Mouse (Mus musculus): ENCODE data around the gene Eps8.

The Eps8 gene

GRCm38 (mm10) chr6:137608160-137608930, 46.3 kb downstream of the Eps8 start:
- DNase-seq = peak; percentile 97

DNA sequence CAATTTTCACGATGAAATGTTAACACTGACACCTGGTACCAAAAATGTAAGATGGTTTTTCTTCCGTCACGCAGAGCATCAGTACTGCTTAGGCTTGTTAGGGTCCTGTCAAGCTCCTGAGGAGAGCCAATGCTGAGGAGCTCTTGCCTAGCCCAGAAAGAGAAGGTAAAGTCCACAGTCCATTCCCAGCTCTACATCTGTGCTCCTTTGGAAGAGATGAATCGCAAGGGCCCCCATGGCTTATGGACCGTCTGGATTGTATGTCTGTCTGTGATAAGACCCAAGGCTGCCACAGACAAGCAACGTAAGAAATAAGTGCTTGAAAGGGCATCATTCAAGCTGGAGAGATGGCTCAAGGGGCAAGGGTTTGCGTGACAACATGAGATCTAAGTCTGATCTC, 48.1 kb downstream of the Eps8 start:
- DNase-seq = no peak

- DNase-seq = no peak
These were observed 50.0 kb downstream of the Eps8 start for GRCm38 (mm10) chr6:137604417-137605248.

DNA sequence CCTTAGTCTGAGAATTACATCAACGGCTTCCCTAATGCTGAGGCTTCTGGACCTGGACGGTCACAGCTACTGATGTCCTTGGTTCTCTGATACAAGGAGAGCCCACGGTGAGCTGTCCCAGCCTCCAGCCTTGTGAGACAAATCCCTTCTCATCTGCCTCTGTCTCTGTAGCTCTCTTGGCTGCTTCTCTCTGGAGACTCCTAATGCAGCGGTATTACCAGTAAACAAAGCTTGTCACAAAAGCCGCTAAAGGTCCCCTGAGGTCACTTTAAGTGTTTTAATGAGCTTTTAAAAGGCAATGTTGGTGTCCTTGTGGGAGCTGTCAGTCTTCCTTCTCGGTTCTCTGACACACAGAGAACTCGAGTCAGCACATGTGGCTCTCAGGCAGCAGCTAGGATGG, 56.4 kb downstream of the Eps8 start:
- no peak for DNase-seq

GRCm38 (mm10) chr6:137597442-137598058, 57.1 kb downstream of the Eps8 start:
- no peak for DNase-seq

DNA sequence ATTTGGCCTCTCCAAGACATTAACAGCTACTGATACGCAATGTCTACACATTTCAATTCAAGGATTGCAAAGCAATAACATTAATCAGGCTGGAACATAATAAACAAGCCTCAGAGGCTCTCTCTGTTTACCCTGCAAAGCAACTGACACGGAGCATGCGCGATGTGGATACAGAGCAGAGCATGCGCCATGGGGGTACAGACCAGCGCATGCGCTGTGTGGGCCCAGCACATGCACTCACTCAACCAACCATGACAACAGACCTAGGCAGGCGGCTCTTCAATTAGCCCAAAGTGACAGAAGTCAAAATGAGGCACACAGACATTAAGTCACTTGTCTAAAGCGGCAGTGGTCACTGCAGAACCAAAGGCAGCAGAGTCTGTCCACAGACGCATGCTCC, 62.1 kb downstream of the Eps8 start:
- DNase-seq = no peak

DNA sequence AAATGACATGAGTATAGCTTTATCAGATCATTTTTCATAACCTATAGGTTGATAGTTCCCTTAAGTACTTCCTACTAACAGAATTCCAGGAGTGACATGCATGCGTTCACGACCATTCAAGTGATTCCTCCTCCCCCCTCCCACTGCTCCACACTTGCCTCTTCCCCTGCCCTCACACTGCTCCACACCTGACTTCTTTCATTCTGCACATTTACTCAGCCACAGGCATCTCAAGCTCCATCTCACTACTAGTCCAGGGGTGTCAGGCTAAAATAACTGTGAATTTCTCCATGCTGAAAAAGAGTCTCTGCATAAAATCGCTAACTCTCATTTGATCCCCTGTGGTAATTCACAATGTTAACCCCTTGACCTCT, 65.4 kb downstream of the Eps8 start:
- no peak for DNase-seq

DNA sequence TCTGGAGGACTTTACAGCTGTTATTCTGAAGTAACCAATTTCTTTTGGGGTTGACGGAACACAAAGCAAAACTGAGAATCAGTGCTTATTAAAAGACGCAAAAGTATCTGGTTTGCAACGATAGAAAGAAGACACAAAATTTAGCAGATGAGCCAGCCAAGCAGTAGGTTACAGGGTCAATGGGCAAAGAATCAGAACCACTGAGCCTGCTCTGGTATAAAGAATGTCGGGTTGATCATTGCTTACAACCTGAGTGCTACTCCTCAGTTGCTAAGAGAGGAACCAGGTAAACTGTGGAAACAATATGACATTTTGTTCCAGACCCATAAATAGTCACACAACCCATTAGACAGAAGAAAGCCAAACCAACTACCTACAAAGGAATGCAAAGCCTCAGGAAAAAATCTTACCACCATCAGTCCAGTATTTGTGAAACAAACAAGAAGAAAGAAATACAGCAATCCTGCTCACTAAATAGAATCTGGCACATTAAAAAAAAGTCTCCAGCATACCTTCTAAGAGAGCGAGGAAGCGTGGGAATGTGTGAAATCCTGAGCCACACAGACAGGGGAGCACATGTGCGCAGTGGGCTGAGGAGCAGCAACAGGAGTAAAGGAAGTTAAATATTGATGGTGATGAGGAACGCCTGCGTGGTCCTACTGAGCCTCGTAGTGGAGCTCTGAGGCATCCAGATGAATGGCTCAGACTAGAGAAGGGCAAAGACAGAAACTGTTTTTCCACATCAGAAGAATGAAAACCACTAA, 66.0 kb downstream of the Eps8 start:
- DNase-seq = no peak

DNA sequence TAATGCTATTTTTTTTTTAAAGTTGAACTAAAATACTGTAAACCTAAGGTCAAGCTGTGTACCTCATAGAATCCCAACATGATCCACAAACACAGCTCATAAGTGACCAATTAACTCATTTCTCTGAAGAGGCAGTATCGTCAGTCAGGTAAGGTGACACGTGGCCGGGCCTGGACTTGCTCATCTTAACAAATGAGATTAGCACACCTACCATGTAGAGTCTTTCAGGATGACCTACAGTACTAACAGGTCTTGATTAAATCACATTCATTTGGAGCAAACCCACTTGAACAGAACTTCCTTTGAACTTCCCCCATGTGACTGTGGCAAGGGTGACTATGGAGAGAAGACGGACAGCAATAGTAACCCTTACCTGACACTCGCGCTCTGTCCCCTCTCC, 66.8 kb downstream of the Eps8 start:
- no peak for DNase-seq

- no peak for DNase-seq
These were observed 69.4 kb downstream of the Eps8 start for GRCm38 (mm10) chr6:137585229-137585628.

DNA sequence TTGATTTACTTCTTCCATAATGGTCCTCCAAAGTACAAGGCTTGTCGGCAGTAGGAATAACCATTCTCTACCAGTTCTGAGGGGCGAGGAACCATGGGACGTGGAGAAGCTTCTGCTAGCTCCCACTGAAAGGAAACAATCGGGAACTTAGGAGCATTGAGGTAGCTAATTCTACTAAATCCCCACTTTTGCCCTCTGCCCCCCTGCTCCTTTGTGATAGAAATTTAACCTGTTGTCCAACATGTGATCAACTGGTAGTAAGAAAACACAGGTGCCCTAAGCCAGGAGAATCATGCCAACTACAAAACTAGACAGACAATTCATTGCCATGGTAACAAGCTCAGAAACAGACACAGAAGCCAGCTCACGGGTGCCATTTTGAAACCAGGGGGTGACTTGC, 71.6 kb downstream of the Eps8 start:
- DNase-seq = no peak

- DNase-seq = no peak
These were observed 72.3 kb downstream of the Eps8 start for GRCm38 (mm10) chr6:137582207-137582889.

GRCm38 (mm10) chr6:137581331-137582010, 73.2 kb downstream of the Eps8 start:
- no peak for DNase-seq

DNA sequence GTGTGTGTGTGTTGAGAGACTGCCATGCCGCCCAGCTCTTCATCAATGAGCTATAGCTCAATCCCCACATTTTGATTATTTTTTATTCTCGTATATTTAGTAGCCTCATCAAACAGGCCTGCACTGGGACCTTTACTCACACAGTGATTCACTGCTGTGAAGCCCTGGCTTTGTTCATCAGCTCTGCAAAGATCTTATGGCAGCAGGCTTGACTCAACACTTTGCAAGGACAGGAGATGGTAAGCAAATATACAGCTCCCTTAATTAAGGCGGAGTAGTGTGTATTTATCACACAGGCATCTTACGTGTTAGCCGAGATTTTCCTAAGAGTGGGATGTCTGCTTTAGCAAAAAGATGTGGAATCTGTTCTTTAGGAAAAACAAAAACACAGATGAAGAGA, 74.2 kb downstream of the Eps8 start:
- DNase-seq = no peak

GRCm38 (mm10) chr6:137576670-137577371, 77.9 kb downstream of the Eps8 start:
- no peak for DNase-seq

- no peak for DNase-seq
These were observed 78.6 kb downstream of the Eps8 start for GRCm38 (mm10) chr6:137576091-137576490.

DNA sequence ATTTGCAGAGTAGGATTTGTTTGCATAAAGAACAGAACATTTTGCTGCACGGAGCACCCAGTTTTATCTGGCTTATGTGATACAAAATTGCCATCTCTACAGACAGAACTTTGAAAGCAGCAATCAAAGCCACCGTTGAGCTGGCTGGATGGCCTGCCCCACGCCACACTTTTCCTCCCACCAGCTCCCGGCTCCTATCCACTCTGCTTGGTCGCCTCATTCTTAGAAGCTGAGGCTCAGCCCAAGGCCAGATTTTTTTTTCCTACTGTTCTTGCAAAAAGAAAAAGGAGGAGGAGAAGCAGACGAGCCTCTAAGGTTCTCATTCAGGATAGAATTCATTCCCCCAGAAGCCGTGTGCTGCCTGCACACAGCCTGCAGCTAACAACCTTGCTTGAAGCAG, 80.8 kb downstream of the Eps8 start:
- DNase-seq = no peak

- DNase-seq = no peak
These were observed 84.0 kb downstream of the Eps8 start for GRCm38 (mm10) chr6:137570718-137571131.

DNA sequence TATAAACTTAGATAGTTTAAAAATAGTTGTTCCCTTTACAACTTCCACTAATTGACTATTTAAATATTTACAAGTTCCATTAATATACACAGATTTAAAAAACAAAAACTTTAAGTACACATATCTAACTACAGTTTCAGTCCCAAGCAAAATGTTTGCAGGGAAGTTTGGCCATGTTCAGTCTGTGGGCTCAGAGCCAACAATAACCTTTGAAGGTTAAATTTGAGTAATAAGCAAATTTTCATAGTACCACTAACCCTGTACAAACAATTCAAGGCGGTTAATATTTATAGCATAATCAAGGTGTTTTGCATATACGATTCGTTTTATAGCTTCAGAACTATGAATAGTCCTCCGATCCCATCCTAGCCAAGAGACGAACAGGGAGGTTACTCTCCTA, 84.7 kb downstream of the Eps8 start:
- no peak for DNase-seq

DNA sequence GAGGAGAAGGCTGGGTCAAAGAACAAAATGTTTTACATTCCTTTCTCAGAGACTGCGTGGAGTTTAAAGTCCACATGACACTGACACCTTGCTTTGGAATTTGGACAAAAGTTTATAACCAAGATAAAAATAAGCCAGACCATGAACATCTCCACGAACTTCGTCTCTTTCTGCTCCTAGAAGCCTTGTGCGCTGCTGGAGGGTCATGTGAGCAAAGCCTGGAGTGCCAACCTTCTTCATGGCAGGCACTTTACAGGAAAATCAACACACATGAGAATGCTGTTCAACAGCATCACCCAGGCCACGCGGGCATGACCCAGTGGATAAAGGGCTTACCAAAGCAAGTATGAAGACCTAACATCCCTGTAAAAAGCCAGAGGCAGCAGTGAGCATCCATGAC, 85.6 kb downstream of the Eps8 start:
- DNase-seq = no peak

DNA sequence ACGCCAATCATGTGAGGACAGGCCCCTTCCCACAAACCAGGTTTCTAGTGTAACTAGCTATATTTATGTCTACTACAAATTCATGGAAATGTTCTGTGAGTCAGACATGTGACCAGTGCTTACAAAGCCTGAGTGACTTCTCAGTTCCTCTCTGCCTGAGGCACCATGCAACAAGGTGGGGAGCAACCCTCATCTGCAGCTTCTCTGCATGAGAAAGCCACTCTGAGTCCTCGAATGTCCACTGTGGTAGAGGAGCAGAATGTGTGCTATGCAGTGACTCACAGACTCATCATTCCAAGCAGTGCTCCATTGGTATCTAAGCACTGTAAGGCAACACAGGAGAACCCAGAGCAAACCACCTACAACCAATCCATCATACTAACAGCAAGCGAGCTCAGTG, 88.8 kb downstream of the Eps8 start:
- no peak for DNase-seq
